In genomic region chr1:63658016-63658415, GRCm38 (mm10) we compare ENCODE assay signal across 9 mouse cellular contexts. TPM values are rescaled to one million over a fixed set of nuclear protein-coding genes. Genes with fewer than 3 reads are reported as not detected.
DNase-seq lines count a peak whose midpoint lies in the region; ATAC-seq lines count a peak whose summit lies in the region.
"Had no signal": no experiment of that assay in that cellular context is flagged by ENCODE, and none has a peak within 500 bp of the region (broad histone marks: within the 10 kb centered on the region; RNA-seq: fewer than 3 reads in every experiment).

No protein-coding gene starts in this region.

- peak; percentile 85 for ATAC-seq in megakaryocyte, adult 5-6 weeks (ENCODE audit: poor library complexity, severe bottlenecking)

- DNase-seq in heart, adult 8-10 months (ENCODE audit: low spot score): peak; percentile 31
- no peak for DNase-seq in heart, adult 11 months
- DNase-seq in MEL-GATA-1-ER (ENCODE audit: extremely low read depth, low read depth): peak; percentile 52
- DNase-seq in cerebellum, adult 18-20 months: peak; percentile 63 to 64
- DNase-seq in frontal cortex, adult 2 months (ENCODE audit: extremely low spot score in 1 of 2, low spot score in 1 of 2): peak; percentile 29 to 84
- DNase-seq in layer of hippocampus, adult 9-10 months (ENCODE audit: low spot score): peak; percentile 21
- DNase-seq in skeletal muscle tissue, adult 2 months (ENCODE audit: low read depth, low spot score): peak; percentile 5

RNA-seq across cellular contexts. Expression of gene Dytn, which starts 28.7 kb away (rescaled TPM):
- total RNA-seq in heart, adult 8-10 months (2022): not detected
- polyA plus RNA-seq in frontal cortex, adult 2 months (2012; rRNA removed): 0.06 TPM in 2 replicates
- not detected in 2 replicates for total RNA-seq in megakaryocyte, adult 5-6 weeks (2015)
- not detected in 2 replicates for total RNA-seq in megakaryocyte, adult 5-6 weeks (2017)
- polyA plus RNA-seq: macrophage had no signal

RNA-seq across cellular contexts. Expression of gene Gm39653, which starts 42.2 kb away (rescaled TPM):
- not detected for total RNA-seq in heart, adult 8-10 months (2022)
- polyA plus RNA-seq in frontal cortex, adult 2 months (2012; rRNA removed): not detected in 2 replicates
- not detected in 2 replicates for total RNA-seq in megakaryocyte, adult 5-6 weeks (2015)
- not detected in 2 replicates for total RNA-seq in megakaryocyte, adult 5-6 weeks (2017)
- polyA plus RNA-seq: macrophage had no signal
